Mouse (Mus musculus) heart, postnatal 36 days (tissue): ENCODE measurements around the gene Ereg. TPM values are rescaled to one million over a fixed set of nuclear protein-coding genes. Genes with fewer than 3 reads are reported as not detected.

ENCODE experiments used
- DNase-seq, 2 experiments: peaks; one replicate each; pipeline ENCODE4 v3.0.0; 2021 to 2022
- intact Hi-C: fragments of 180-260 bp; cut with DNase I; formaldehyde crosslinking; loops from one replicate; pipeline ENCODE4 v1.15.1; 2025
- total RNA-seq, 2 experiments: library from RNA; stranded (reverse); gene quantifications; 2 replicates each; pipeline ENCODE4 v1.2.3; 2021

Ereg gene
- total RNA-seq = under 1 TPM in 1 of 2 experiments, not detected in 1; 0.11 TPM

DNA sequence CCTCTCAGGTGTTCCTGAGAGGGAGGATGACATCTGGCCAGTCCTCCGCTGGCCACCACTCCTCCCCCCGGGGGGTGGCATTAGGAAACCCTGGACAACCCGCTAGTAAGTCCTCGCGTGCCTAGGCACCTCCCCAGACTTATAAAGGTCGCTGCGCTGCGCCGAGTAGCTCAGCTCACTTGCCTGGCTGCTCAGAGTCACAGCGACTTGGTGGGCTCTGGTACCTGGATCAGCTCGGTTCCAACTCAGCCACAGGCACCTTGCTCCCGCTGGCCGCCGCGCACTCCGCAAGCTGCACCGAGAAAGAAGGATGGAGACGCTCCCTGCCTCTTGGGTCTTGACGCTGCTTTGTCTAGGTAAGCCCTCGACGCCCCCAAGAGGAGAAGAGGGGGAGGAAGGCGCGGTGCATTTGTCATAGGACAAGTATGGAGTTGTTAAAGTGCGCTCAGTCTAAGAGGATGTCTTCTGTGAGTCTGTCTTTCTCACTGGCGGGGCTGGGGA, at the start of gene Ereg:
Ereg (plus strand) TSS at position 173 of the 501 bp plus-strand sequence.
- peak; percentile 3 for DNase-seq
- intact Hi-C loops = no loop called here

DNA sequence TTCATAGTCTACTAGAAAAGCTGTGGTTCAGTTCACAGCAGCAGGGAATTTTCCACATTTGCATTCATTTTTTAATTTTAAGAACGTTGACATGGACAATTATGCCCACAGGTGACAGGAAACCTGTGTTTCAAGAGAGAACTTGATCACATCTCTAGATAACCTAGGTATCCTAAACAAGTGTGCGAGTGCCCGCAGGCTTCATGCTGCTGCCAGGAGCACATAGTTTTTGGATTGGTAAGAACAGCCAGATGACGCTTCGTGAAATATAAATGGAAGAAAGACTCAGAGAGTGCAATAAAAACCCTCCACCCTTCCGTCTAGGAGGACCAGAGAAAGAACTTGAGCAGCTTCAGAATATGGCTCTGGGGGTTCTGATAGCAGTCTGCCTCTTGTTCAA, 47.3 kb upstream of the Ereg start, which contains the start of gene Epgn:
Epgn (plus strand) TSS at position 301 of the 400 bp plus-strand sequence.
- intact Hi-C loops = no loop called here

DNA sequence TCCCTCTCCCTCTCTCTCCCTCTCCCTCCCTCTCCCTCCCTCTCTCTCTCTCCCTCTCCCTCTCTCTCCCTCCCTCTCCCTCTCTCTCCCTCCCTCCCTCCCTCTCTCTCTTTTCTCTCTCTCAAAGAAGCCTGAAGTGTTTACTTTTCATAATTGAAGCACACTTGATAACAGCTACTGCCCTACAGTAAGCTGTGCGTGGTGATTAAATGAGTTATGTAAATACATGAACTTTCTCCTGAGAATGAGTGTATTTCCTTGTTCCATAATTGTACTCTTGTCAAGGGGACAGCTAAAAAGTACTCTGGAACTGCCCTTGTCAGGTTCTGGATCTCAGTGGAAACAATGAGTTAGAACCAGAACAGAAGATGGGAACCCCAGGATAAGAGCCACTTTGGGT, 46.6 kb upstream of the Ereg start:
- DNase-seq = no peak
- intact Hi-C loops = no loop called here

More for the DNA sequence above, 47.3 kb upstream of the Ereg start, which contains the start of gene Epgn:
- DNase-seq = no peak

DNA sequence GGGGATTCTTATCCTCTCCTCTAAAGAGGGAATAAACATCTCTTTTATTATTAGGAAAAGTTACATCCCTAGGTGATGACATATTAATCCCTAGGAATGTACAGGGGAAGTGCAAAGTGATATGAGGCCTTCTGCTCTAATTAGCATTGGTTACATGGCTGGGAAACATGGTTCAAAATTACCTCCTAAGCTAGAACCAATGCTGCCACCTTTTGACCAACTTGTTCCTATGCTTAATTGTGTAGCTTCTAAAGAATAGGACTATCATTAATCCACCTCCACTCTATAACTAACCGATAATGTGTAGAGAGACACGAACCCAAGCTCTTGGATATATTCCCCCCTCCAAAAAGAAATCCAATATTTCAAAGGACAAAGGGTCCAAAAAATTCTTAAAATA, 43.8 kb upstream of the Ereg start:
- DNase-seq = no peak

DNA sequence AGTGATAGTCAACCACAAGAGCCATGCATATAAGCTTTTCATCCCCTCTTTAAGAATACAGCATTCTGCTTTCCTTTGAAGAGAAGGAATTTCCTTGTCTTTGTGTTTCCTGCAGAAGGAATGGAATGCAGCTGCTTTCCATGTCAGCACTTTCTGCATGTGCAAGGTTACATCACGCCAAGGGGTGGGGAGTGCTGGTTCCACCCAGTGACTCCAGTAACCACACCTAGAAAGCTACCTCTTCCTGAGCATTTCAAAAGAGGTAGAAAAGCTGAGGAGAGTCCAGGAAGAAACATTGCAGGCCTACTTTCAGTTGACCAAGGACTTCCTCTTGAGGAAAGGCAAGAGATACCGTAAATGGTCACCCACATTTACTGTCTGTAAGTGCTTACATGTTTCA, 39.1 kb upstream of the Ereg start:
- no peak for DNase-seq

More for the DNA sequence above, 43.8 kb upstream of the Ereg start:
- intact Hi-C loops = no loop called here

DNA sequence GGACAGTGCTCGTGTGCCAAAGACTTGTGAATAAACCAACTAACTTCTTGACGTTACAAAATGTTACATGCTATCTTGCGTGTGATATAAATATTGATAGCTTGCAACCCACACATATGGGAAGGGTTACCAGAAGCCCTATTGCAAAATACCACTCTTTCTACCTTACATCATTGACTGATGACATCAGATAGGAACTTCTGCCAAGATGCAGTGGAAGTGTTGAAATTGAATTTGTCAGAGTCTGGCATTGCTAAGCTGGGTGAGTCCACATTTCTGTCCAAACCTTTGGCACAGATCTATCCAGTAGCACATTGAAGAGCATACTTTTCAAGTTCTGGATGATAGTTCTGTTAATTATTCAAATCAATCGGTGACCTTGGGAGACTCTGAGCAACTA, 37.8 kb upstream of the Ereg start:
- intact Hi-C loops = loop anchor here (5.0 kb wide), 1 partner anchor 271 kb away; no protein-coding TSS in a partner anchor
- peak in 1 of 2 experiments; percentile 14 for DNase-seq

More for the DNA sequence above, 39.1 kb upstream of the Ereg start:
- intact Hi-C loops = loop anchor here (5.0 kb wide), 1 partner anchor 272 kb away; no protein-coding TSS in a partner anchor

DNA sequence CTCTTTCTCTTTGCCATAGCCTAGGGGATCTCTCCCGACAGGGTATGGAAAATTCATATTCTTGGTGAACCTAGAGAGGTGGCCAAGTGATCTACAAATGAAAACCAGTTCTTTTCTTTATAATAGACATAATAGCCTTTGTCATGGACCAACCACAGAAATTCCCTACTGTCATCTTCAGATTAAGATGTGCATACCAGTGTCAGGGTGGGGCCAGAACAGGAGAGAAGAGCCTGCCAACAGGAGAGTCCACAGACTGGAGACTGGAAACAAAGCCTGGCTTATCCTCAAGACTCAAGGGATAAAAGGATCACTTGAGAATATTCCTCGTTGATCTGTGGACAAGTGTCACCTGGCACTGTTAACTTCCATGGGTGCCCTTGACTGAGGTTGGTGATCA, 36.7 kb upstream of the Ereg start:
- intact Hi-C loops = loop anchor here (5.0 kb wide), 1 partner anchor 270 kb away; no protein-coding TSS in a partner anchor
- DNase-seq = no peak

DNA sequence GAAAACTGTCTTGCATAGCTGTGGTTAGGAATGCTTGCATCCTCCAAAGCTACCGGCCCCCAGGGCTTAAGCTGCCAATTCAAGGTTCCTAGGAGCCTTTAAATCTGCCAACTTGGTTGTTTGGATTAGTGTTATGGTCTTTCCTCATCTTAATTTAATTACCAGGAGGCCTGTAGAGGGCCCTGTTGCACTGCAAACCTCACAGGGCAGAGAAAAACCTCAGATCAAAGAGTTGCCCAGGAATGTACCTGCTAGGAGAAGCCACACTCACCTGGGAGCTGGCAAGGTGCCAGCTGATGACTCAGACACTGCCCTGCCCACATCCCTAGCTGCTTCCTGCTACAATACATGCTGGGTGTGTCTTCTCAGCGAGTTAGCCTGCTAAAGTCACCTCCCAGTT, 35.9 kb upstream of the Ereg start:
- intact Hi-C loops = loop anchor here (5.0 kb wide), 1 partner anchor 269 kb away; no protein-coding TSS in a partner anchor
- no peak for DNase-seq

DNA sequence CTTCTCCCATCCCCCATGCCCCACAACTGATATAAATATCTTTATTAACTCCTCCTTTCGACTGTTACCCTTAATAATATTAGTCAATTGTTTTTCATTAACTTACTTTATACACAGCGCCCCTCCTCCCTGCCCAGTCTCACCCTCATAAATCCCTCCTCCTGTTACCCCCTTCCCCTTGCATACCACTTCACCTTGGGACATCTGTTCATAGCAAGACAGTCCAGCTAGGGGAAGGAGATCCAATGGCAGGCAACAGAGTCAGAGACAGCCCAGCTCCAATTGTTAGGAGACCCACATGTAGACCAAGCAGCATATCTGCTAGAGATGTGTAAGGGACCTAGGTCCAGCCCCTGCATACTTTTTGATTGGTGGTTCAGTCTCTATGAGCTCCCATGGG, 35.5 kb upstream of the Ereg start:
- intact Hi-C loops = loop anchor here (5.0 kb wide), 1 partner anchor 268 kb away; no protein-coding TSS in a partner anchor
- DNase-seq = no peak

DNA sequence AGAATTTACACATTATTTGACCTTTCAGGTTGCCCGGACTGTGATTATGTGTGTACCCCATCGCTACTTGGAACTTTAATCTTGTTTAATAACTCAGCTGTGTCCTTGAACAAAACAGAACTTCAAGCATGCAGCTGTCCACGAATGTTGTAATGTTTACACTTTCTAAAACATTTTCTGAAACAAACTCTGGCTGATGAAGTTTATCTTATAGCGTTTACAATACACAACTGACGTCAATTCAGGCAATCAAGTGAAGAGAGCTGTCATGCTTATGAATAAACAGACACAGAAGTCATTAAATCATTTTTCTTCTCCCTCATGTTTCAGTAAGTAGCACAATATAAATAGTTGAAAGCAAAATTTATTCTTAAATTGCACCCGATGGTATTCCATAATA, 26.4 kb upstream of the Ereg start:
- DNase-seq = no peak
- intact Hi-C loops = no loop called here

DNA sequence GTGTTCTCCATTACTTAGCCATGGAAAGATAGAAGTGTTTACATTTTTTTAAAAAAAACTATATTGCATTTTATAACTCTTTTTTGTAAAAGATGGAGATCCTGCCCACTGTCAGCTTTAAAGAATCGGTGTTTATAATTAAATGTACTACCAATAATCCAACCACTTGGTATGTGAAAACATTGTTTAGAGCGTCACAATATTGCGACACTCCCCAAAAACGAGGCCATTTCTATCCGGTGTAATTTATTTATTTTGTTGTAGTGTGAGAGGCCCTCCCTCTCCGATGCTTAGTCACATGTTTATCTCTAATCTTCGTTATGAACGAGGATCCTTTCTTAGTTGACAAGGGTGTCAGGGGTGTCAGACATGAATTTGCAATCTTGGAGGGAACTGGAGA, 26.0 kb upstream of the Ereg start:
- no peak for DNase-seq
- intact Hi-C loops = no loop called here

DNA sequence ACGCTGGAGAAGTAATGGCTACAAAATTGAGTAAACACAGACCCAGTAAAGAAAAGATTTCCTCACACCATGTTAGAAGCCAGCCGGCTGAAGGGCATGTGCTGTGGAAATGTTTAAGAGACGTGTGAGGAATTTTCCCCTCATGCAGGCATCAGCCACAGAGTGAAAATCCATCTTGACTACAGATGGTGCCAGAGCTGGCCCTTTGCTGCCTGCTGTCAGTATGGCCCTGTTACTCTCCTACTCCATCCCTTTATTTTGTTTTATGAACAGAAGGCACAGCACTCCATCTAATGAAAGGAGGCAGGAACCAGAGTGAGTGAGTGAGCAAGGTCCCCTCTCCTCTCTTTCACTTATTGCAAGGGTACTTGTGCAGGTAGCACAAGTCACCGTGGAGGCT, 2.1 kb upstream of the Ereg start:
- DNase-seq = no peak
- intact Hi-C loops = no loop called here

DNA sequence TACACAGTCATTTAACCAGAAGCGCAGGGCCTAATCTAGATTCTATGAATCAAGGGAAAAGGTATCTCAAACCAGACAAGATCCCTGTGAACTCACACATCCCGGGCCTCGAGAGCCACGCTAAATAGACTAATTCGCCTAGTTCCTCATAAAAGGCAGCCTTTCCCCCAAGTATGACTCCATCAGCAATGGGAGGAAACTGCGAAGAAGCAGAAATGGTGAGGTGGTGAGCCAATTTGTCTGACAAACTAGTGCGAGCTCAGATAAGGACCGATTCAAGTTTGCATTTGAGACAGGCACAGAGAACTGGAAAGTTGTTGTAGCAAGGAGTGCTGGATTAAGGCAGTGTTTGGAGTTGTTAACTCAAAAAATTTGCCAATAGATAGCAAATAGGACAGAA, 796 bp upstream of the Ereg start:
- intact Hi-C loops = no loop called here
- peak in 1 of 2 experiments; percentile 4 for DNase-seq

DNA sequence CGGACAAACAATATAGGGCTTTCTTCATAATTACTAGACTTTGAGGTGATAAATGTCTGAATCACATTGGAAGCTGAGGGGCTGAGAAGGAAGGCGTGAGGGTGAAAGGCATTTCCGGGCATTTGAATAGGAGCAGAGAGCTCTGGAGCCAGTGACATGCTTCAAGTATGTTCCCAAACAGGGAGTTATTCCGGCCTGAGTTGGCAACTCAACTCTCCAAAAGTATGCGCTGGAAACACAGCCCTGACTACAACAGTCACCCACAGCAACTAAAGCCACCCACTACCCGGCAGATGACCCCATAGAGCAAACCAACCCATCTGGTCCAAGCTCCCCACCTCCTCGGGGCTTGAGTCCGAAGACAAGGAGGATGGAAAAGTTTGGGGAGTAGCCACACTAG, 396 bp upstream of the Ereg start:
- intact Hi-C loops = no loop called here
- DNase-seq = peak; percentile 7 to 12

DNA sequence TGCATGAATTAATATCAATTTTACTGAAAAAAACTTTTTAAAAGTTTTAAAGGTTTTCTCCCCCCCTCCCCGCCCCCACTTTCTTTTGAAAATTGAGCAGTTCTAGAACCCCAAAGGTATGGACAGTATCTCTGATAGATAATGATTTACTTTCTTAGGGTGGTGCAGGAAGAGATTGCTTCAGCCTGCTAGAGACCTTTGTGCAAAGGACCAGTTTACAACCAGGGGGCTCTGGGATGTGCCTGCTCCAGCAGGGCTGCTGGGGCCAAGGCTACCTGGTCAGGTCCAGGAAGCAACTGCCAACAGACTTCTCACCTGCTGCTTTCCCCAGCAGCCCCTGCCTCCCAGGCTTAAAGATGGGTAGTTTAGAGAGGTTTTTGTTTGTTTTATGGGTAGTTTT, 599 bp downstream of the Ereg start:
- DNase-seq = no peak
- intact Hi-C loops = no loop called here

DNA sequence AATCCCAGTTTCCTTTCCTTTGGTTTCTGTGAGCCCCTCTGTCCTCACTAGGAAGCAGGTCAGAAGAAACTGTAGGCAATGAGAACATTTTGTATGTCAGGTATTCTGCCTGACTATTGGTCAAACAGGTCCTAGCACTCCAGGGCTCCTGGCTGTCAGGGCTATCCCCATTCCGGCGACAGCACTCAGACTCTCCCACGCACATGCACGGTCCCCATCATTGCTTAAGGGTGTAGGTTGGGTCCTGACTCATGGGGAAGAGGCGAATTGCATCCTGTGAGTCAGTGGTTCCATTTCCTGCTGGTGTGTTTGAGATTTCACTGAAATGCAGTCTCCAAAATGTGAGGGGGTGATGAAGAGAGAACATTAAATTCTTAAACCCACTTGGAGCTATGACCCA, 8.6 kb downstream of the Ereg start:
- no peak for DNase-seq
- intact Hi-C loops = no loop called here

DNA sequence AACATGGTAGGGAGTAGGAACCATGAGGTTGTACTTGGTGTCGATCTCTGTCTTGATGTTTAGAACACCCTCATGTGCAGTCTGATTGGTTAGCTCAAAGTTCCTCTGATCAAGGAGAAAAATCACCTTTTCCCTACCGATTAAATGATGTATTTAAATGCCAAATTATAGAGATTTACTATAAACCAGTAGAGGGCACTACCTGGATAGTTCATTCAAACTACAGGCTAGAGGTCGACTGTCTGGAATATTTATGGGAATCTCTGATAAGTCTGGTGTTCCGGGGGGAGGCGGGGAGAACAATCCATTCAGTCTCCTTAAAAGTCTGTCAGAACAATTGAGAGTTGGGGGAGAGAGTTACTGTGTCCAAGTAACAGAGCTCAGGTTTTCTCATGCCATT, 10.9 kb downstream of the Ereg start:
- intact Hi-C loops = loop anchor here (5.0 kb wide), 1 partner anchor 222 kb away; no protein-coding TSS in a partner anchor
- DNase-seq = no peak

DNA sequence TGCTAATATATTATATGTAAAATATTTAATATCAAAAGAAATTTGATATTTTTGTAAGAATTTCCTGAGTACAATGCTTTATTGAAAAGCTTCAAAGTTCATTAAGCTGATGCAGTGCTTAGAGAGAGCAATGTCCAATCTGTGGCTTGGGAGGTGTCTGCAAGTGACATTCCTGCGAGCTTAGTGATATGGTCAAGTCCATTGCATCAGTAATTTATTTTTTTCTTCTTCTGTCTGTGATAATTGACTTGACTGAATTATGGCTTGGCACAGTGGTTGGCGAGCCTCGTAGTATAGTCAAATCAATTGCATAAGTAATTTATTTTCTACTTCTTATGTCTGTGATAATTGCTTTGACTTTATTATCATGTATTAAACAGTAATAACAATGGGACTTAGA, 15.9 kb downstream of the Ereg start:
- no peak for DNase-seq
- intact Hi-C loops = no loop called here

DNA sequence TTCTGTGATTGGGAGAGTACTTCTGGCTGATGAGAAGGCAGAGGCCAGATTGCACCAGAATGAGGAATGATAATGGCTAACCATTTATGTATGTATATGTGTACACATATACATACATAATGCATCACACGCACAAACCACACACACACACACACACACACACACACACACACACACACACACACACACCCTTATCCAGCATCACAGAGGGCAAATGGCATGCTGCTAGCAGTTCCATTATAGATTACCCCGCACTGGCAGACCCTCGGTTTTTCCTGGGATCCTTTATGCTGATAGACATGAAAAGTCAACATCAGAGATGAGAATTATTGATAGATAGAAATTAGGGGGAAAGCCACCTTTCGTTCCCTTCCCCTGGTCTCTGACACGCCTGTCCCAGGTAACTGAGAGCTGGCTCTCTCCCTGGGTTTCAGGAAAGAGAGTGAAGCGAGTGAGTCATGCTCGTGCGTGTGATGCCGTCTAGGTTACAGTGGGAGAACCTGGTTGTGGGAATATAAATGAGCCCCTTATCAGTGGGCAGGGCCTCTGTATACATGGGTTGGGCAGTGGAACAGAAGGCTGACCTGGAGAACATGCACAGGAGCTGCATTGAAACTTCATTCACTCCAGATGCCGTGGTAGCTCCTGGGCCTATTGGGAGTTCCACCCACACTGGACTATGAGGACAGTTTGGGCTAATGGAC, 23.6 kb downstream of the Ereg start:
- intact Hi-C loops = no loop called here
- DNase-seq = no peak

DNA sequence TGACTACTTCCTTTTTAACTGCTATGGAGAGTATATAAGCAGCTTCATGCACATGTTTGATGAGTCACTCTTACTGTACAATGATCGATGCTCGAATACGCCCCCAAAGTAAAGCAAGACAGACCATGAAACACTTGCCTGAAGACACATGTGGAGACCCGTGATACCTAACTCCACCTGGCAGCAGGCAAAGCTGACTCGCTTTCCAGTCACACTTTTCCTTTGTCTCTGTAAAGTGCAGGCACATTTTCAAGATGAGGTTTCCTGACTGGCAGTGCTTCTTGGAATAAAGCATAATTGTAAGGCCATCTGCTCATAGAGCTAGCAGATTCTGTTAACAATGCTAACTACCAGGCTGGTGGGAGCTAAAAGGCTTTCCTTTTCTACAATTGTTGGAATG, 27.3 kb downstream of the Ereg start:
- no peak for DNase-seq
- intact Hi-C loops = no loop called here

DNA sequence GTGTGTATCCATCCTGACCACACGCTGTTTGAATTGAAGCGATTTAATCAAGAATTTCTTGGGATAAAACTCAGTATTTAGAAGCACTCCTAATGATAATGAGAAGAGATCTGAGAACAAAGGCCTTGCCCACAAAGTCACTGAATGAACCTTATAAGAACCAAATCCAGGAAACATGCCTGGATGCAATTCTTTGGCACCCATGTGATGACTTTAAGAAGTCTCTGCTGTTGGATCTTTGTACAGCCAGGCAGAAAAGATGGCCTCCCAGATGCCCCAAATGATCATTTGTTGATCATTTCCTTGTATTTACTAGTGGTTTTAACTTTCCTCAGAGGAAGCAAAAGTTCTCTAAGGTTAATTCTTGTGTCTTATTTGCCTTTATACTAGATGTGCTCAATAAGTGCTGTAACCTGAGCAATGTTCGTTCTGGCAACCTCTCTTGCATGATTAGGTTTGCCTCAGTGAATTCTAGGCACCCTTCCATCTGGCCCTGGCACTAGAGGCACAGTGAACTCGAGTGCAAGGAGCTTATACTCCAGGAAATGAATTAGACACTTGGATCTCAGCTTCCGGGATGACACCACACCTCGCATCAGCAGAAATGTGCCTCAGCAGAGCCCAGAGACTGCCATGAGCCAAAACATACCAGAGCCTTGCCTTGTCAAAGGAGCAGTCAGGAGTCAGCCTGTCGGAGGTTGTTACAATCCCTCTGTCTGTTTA, 29.7 kb downstream of the Ereg start:
- intact Hi-C loops = no loop called here
- DNase-seq = no peak

DNA sequence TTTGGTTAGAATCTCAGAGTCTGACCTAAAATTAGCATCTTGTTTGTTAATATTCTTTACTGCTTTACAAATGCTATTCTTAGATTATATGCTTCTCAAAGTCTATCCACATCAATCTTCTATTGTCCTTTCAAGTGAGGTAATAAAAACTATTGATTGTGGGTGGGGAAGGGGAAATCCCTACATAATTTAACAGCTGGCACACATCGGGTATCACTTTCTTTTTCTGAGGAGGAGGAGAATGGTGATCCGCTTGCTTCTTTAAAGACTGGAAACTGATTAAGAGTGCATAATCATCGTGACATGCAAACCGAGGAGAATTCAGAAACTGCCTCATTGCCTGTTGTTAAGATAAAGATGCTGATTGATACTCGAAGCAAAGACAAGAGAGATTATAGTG, 31.8 kb downstream of the Ereg start:
- no peak for DNase-seq
- intact Hi-C loops = no loop called here
